15 mouse cellular contexts compared by ENCODE assay signal in genomic region chr7:140943356-140943755, GRCm38 (mm10). TPM values are rescaled to one million over a fixed set of nuclear protein-coding genes. Genes with fewer than 3 reads are reported as not detected.
DNase-seq lines count a peak whose midpoint lies in the region; ATAC-seq and TF ChIP-seq lines count a peak whose summit lies in the region.
"Had no signal": no experiment of that assay in that cellular context is flagged by ENCODE, and none has a peak within 500 bp of the region (broad histone marks: within the 10 kb centered on the region; RNA-seq: fewer than 3 reads in every experiment).

No protein-coding gene starts in this region.

- TF ChIP-seq CTCF in spleen, adult 2 months (IDR thresholded peaks at IDR 0.05; ENCODE audit: extremely low read depth, insufficient read depth, insufficient read length, insufficient replicate concordance): no peak

- H3K4me1 ChIP-seq in hindbrain, embryonic 10.5 days (replicated peaks): peaks cover 29% of the 10 kb centered on the region
- H3K4me1 ChIP-seq in hindbrain, embryonic 16.5 days (ENCODE audit: control insufficient read depth, insufficient read depth, low read depth, low read length): no peaks in the 10 kb centered on the region; the same call in 1 of the 2 replicates
- H3K4me1 ChIP-seq in spleen, adult 2 months (ENCODE audit: control insufficient read depth, insufficient read depth, insufficient read length): peaks cover 26% of the 10 kb centered on the region; the same call in 1 of the 2 replicates
- peaks cover 37% of the 10 kb centered on the region for H3K4me1 ChIP-seq in limb, embryonic 12.5 days (replicated peaks)

- no peak overlapping the region for H3K4me2 ChIP-seq in hindbrain, embryonic 16.5 days (ENCODE audit: low read length)
- no peak overlapping the region for H3K4me2 ChIP-seq in limb, embryonic 12.5 days

- H3K9ac ChIP-seq in hindbrain, embryonic 16.5 days (ENCODE audit: low read depth, low read length): no peak overlapping the region
- no peak overlapping the region for H3K9ac ChIP-seq in limb, embryonic 12.5 days (replicated peaks)

- H3K27ac ChIP-seq in hindbrain, embryonic 10.5 days: 0 out of 2 replicates have a peak overlapping the region, but pooled peaks have one; percentile 35
- H3K27ac ChIP-seq in hindbrain, embryonic 16.5 days (ENCODE audit: low read depth, low read length): no peak overlapping the region
- peak overlapping the region; percentile 89; the same call in 1 of the 2 replicates for H3K27ac ChIP-seq in spleen, adult 2 months (ENCODE audit: insufficient read depth, low read length)
- peak overlapping the region; percentile 53; the same call in 1 of the 2 replicates for H3K27ac ChIP-seq in limb, embryonic 12.5 days
- H3K27ac ChIP-seq: left cerebral cortex, adult 2 months had no signal

- TF ChIP-seq POLR2A in spleen, adult 2 months (IDR thresholded peaks at IDR 0.05; ENCODE audit: low read depth, low read length): no peak

- no peaks in the 10 kb centered on the region for H3K9me3 ChIP-seq in hindbrain, embryonic 10.5 days
- H3K9me3 ChIP-seq in hindbrain, embryonic 16.5 days (ENCODE audit: control insufficient read depth, low read length): no peaks in the 10 kb centered on the region
- H3K9me3 ChIP-seq in limb, embryonic 12.5 days: no peaks in the 10 kb centered on the region

- H3K36me3 ChIP-seq in hindbrain, embryonic 10.5 days: peaks cover 37% of the 10 kb centered on the region
- no peaks in the 10 kb centered on the region for H3K36me3 ChIP-seq in hindbrain, embryonic 16.5 days (ENCODE audit: control insufficient read depth, insufficient read depth, low read length)
- no peaks in the 10 kb centered on the region for H3K36me3 ChIP-seq in spleen, adult 2 months (ENCODE audit: control insufficient read depth, insufficient read depth, low read length)
- peaks cover 42% of the 10 kb centered on the region for H3K36me3 ChIP-seq in limb, embryonic 12.5 days

- no peak for DNase-seq in hindbrain, embryonic 10.5 days (ENCODE audit: low spot score)
- no peak for DNase-seq in spleen, adult 2 months (ENCODE audit: low read depth in 1 of 2, low spot score in 2 of 2)
- no peak for DNase-seq in spleen, postnatal 36 days (ENCODE audit: low spot score in 2 of 2)
- no peak for DNase-seq in cerebellum, adult 11 months
- DNase-seq in T-cell, adult 2 months (ENCODE audit: low spot score): no peak
- DNase-seq: cerebellum, adult 18-20 months; heart, postnatal 36 days; right cerebral cortex, adult 18-20 months; thymus, adult 2 months had no signal

- ATAC-seq in hindbrain, embryonic 16.5 days: no peak
- ATAC-seq in limb, embryonic 12.5 days (ENCODE audit: insufficient number of reproducible peaks, insufficient read depth, low FRiP score, low TSS enrichment, low read depth): no peak
- ATAC-seq: activated CD4-positive, CD25-positive, alpha-beta regulatory T cell, adult 4 months; inflammation-experienced regulatory T-cells, adult 6 months had no signal

- 92% methylated on average over 4 of the region's 4 CpGs for WGBS in hindbrain, embryonic 10.5 days
- 92% methylated on average over 4 of the region's 4 CpGs for WGBS in hindbrain, embryonic 16.5 days
- 77% methylated on average over 4 of the region's 4 CpGs for WGBS in spleen, adult 2 months
- 82% methylated on average over 4 of the region's 4 CpGs for WGBS in limb, embryonic 12.5 days

- H3K27me3 ChIP-seq in hindbrain, embryonic 10.5 days (ENCODE audit: insufficient read depth, poor library complexity, severe bottlenecking): no peaks in the 10 kb centered on the region
- no peaks in the 10 kb centered on the region for H3K27me3 ChIP-seq in hindbrain, embryonic 16.5 days (replicated peaks; ENCODE audit: control insufficient read depth, insufficient read depth, low read length)
- H3K27me3 ChIP-seq in spleen, adult 2 months (ENCODE audit: control insufficient read depth, insufficient read depth, low read length): no peaks in the 10 kb centered on the region
- no peaks in the 10 kb centered on the region for H3K27me3 ChIP-seq in limb, embryonic 12.5 days

- H3K4me3 ChIP-seq in hindbrain, embryonic 10.5 days: no peak overlapping the region
- H3K4me3 ChIP-seq in hindbrain, embryonic 16.5 days (ENCODE audit: low read length): no peak overlapping the region
- H3K4me3 ChIP-seq in spleen, adult 2 months (ENCODE audit: extremely low read depth, insufficient read depth, insufficient read length): no peak overlapping the region
- H3K4me3 ChIP-seq in limb, embryonic 12.5 days (replicated peaks): no peak overlapping the region
- H3K4me3 ChIP-seq: left cerebral cortex, adult 2 months had no signal

RNA-seq across cellular contexts. Expression of gene Pgghg, which starts 2.2 kb away (rescaled TPM):
- 16.8 and 17.0 TPM in 2 replicates for polyA plus RNA-seq in hindbrain, embryonic 10.5 days (2016; fragmentation: Nextera tagmentation; extraction: Ambion mirVana)
- 8.3 and 10.4 TPM in 2 replicates for polyA plus RNA-seq in hindbrain, embryonic 16.5 days (2015; fragmentation: Nextera tagmentation; extraction: Ambion mirVana)
- polyA plus RNA-seq in spleen, adult 2 months (2012; rRNA removed): 21.2 and 26.0 TPM in 2 replicates
- polyA plus RNA-seq in limb, embryonic 12.5 days (2016; fragmentation: Nextera tagmentation; extraction: Ambion mirVana): 18.9 and 21.5 TPM in 2 replicates

RNA-seq across cellular contexts. Expression of gene Ifitm5, which starts 6.7 kb away (rescaled TPM):
- 1.3 and 2.7 TPM in 2 replicates for polyA plus RNA-seq in hindbrain, embryonic 10.5 days (2016; fragmentation: Nextera tagmentation; extraction: Ambion mirVana)
- 0.49 and 1.7 TPM in 2 replicates for polyA plus RNA-seq in hindbrain, embryonic 16.5 days (2015; fragmentation: Nextera tagmentation; extraction: Ambion mirVana)
- polyA plus RNA-seq in spleen, adult 2 months (2012; rRNA removed): 1.2 and 1.3 TPM in 2 replicates
- 5.6 and 6.1 TPM in 2 replicates for polyA plus RNA-seq in limb, embryonic 12.5 days (2016; fragmentation: Nextera tagmentation; extraction: Ambion mirVana)
- polyA plus RNA-seq: activated CD4-positive, CD25-positive, alpha-beta regulatory T cell, adult 4 months had no signal

RNA-seq across cellular contexts. Expression of gene Gm45717, which starts 12.4 kb away (rescaled TPM):
- 0.35 and 0.80 TPM in 2 replicates for polyA plus RNA-seq in hindbrain, embryonic 10.5 days (2016; fragmentation: Nextera tagmentation; extraction: Ambion mirVana)
- not detected in 2 replicates for polyA plus RNA-seq in hindbrain, embryonic 16.5 days (2015; fragmentation: Nextera tagmentation; extraction: Ambion mirVana)
- not detected in 2 replicates for polyA plus RNA-seq in spleen, adult 2 months (2012; rRNA removed)
- not detected in 2 replicates for polyA plus RNA-seq in limb, embryonic 12.5 days (2016; fragmentation: Nextera tagmentation; extraction: Ambion mirVana)
- polyA plus RNA-seq: activated CD4-positive, CD25-positive, alpha-beta regulatory T cell, adult 4 months; inflammation-experienced regulatory T-cells, adult 6 months; liver, embryonic 16.5 days; thymus, adult 2 months had no signal

RNA-seq across cellular contexts. Expression of gene Ifitm2, which starts 12.4 kb away (rescaled TPM):
- 388 and 494 TPM in 2 replicates for polyA plus RNA-seq in hindbrain, embryonic 10.5 days (2016; fragmentation: Nextera tagmentation; extraction: Ambion mirVana)
- 182 and 202 TPM in 2 replicates for polyA plus RNA-seq in hindbrain, embryonic 16.5 days (2015; fragmentation: Nextera tagmentation; extraction: Ambion mirVana)
- 279 and 436 TPM in 2 replicates for polyA plus RNA-seq in spleen, adult 2 months (2012; rRNA removed)
- polyA plus RNA-seq in limb, embryonic 12.5 days (2016; fragmentation: Nextera tagmentation; extraction: Ambion mirVana): 941 and 1,046 TPM in 2 replicates

RNA-seq across cellular contexts. Expression of gene Nlrp6, which starts 22.7 kb away (rescaled TPM):
- 0.21 TPM in 1 of 2 replicates, not detected in the other for polyA plus RNA-seq in hindbrain, embryonic 10.5 days (2016; fragmentation: Nextera tagmentation; extraction: Ambion mirVana)
- polyA plus RNA-seq in hindbrain, embryonic 16.5 days (2015; fragmentation: Nextera tagmentation; extraction: Ambion mirVana): 0.65 and 0.75 TPM in 2 replicates
- polyA plus RNA-seq in spleen, adult 2 months (2012; rRNA removed): 0.12 and 0.32 TPM in 2 replicates
- polyA plus RNA-seq in limb, embryonic 12.5 days (2016; fragmentation: Nextera tagmentation; extraction: Ambion mirVana): not detected in 2 replicates
- polyA plus RNA-seq: activated CD4-positive, CD25-positive, alpha-beta regulatory T cell, adult 4 months; inflammation-experienced regulatory T-cells, adult 6 months had no signal
